Mouse (Mus musculus) right cerebral cortex, postnatal 25 days (tissue): Measurements from ENCODE around the gene Caln1.

Experiments
- DNase-seq: peaks from one replicate; pipeline ENCODE4 v3.0.0; 2022

Gene Caln1

GRCm38 (mm10) chr5:130704866-130705265, 335.6 kb downstream of the Caln1 start:
- no peak for DNase-seq

GRCm38 (mm10) chr5:130706202-130706855, 337.1 kb downstream of the Caln1 start:
- no peak for DNase-seq

DNA sequence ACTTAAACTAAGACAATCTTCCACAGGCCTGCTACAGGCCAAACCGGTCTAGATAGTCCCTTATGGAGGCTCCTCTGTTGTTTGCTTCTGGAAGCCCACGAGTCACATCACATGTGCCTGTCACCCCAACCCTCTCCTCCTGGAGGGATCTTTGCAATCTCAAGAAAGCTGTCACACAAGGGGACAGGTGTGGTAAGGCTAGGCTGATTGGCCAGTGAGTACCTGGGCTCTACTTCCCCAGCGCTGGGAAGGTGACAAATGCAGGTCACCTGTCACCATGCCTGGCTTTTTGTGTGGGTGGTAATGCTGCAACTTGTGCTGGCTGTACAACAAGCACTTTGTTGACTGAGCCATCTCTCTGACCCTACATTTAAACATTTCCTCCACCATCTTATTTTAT, 338.5 kb downstream of the Caln1 start:
- DNase-seq: no peak

- DNase-seq: no peak
Observed at GRCm38 (mm10) chr5:130708616-130709015, 339.4 kb downstream of the Caln1 start.

- DNase-seq: no peak
Observed at GRCm38 (mm10) chr5:130711643-130712042, 342.4 kb downstream of the Caln1 start.

GRCm38 (mm10) chr5:130712281-130712680, 343.0 kb downstream of the Caln1 start:
- DNase-seq: no peak

- no peak for DNase-seq
Observed at GRCm38 (mm10) chr5:130715181-130715580, 345.9 kb downstream of the Caln1 start.

DNA sequence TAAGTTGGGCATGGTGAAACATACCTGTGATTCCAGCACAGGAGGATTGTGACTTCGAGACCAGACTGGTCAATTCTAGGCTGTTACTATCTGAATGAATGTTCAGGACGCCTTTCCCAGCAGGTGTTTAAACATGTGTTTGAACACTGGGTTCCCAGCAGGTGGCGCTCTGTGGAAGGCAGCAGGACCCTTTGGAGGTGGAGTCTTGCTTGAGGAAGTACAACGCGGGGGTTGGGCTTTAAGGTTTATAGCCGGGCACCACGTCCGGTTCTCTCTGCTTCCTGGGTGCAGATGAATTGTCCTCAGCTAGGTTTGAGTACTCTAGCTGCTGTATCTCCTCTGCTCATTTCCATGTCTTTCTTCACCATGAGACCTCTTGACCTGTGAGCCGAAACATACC, 349.1 kb downstream of the Caln1 start:
- DNase-seq: no peak

GRCm38 (mm10) chr5:130742171-130742570, 372.9 kb downstream of the Caln1 start:
- DNase-seq: no peak

- no peak for DNase-seq
Observed at GRCm38 (mm10) chr5:130757517-130757916, 388.3 kb downstream of the Caln1 start.

GRCm38 (mm10) chr5:130765784-130766183, 396.5 kb downstream of the Caln1 start:
- peak; percentile 37 for DNase-seq

DNA sequence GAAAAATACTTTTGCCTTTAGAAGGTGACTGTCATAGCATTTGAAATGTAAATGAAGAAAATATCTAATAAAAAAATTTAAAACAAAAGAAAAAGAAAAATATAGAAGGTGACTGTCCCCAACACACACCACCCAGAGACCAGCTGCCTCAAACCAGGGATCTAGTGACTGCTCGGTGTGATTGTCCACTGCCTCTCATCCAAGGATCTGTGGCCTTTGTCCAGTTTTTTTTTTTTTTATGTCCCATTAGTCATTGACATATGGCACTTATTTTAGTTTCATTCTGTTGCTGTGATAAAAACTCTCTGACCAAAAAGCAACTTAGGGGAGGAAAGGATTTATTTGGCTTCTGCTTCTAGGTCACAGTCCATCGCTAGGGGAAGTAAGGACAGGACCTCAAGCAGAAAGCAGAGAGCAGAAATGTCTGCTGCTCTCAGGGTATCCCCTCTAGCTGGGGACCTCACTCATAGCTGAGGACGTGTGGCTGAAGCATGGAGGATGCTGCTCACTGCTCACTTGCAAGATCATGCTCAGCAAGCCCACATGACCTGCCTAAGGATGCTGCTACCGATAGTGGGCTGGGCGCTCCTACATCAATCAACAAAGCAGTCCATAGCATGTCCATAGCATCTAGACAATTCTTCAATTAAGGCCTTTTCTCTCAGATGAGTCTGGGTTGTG, 401.9 kb downstream of the Caln1 start:
- DNase-seq: no peak

GRCm38 (mm10) chr5:130772491-130772890, 403.2 kb downstream of the Caln1 start:
- DNase-seq: no peak

- no peak for DNase-seq
Observed at GRCm38 (mm10) chr5:130774946-130775345, 405.7 kb downstream of the Caln1 start.

- peak; percentile 19 for DNase-seq
Observed at GRCm38 (mm10) chr5:130792755-130793452, 423.6 kb downstream of the Caln1 start.

DNA sequence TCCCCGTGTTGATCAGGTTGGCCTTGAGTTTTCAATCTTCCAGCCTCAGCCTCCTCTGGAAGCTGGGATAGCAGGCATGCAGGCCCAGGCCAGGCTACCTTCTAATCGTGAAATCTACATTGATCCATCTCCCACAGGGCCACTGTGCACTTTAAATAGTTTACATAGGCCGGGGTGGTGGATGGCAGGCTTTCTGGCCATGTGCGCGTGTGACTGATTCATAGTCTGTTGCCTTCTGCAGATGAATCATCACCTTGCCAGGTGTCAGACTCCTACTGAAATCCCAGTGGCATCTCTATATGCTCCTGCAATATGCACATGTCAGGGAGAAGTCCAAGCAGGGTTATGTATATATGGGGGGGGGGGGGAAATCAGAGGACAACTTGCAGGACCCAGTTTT, 428.5 kb downstream of the Caln1 start:
- peak; percentile 57 for DNase-seq

DNA sequence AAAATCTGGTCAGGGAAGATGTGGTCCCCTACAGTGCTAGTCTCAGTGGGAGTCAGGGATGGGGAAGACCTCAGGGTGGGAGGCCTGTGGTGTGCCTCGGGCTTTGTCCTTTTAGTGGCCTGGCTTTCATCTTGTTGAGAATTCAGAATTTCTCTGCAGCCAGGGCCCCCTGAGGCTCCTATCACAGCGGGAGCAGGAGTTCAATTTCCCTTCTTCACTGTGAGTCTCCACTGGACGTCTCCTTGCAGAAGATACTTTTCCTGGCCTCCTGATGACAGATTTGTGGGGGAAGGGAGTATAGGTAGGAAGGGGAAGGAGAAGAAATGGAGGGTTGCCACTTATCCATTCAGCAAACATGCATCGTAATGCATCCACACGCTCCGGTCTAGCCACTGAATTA, 441.1 kb downstream of the Caln1 start:
- no peak for DNase-seq

- no peak for DNase-seq
Observed at GRCm38 (mm10) chr5:130810846-130811245, 441.6 kb downstream of the Caln1 start.

DNA sequence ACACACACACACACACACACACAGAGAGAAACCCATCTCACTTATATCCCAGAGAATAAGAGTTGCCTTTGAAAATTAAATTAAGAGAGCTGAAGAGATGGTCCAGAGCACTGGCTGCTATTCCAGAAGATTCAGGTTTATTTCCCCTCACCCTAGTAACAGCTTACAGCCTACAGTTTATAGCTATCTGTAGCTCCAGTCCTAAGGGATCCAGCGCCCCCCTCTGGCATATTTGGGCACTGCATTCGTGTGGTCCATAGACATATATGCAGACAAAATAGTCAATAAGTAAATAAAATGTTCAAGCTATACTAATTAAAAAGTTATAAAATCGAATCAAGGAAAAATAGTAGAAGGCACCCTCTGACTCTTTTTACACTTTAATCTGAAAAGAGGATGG, 442.0 kb downstream of the Caln1 start:
- no peak for DNase-seq

- no peak for DNase-seq
Observed at GRCm38 (mm10) chr5:130811966-130812365, 442.7 kb downstream of the Caln1 start.

- DNase-seq: no peak
Observed at GRCm38 (mm10) chr5:130812556-130812955, 443.3 kb downstream of the Caln1 start.

GRCm38 (mm10) chr5:130813089-130813488, 443.8 kb downstream of the Caln1 start:
- DNase-seq: no peak

DNA sequence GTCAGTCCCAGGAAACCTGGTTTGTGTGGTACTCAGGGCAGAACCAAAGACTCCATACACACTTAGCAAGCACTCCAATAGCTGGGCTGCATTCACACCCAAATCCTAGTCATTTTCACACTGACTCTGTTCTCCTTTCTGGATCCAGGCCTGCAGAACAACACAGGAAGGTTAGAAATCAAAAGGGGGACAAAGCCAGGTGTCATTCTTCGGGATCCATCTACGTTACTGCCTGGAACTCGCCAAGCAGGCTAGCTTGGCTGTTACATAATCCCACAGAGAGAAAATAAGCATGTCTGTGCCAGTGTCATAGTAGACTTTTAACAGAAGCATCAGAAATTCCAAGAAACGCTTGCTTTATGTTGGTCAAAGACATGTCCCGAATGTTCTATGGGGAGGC, 446.1 kb downstream of the Caln1 start:
- no peak for DNase-seq

DNA sequence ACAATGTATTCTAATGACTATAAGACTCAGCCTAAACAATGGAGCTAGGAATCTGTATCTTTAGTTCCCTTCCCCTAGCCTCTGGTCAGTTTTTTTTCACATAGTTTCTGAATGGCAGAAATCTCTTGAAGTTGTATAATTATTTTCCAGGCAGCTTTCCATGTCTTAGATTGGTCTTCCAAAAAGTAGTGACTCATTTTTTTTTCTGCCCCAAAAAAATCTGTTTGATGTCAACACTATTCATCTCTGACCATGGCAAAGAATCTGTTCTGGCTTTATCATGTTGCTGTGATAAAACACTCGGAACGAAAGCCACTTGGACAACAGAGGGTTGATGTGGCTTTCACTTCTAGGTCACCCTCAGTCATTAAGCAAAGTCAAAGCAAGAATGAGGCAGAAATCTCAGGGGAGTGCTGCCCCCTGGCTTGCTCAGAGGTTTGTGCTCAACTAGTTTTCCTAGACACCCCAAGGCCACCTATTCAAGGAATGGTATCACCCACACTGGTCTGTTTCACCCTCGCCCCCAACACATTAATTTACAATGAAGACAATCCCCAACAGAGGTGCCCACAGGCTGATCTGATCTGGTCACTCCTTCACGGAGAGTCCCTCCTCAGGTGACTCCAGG, 450.9 kb downstream of the Caln1 start:
- no peak for DNase-seq
